Mouse (Mus musculus): Measurements from ENCODE around the gene Tle2.

GRCm38 (mm10) chr10:81628390-81628789 is 54.0 kb downstream of the Tle2 start, which contains the start of gene Ankrd24:
- TF ChIP-seq CTCF (IDR thresholded peaks at IDR 0.05; ENCODE audit: borderline replicate concordance, control insufficient read depth, extremely low read depth, insufficient read depth, low read length, poor library complexity) (no peak), POLR2A (IDR thresholded peaks at IDR 0.05; ENCODE audit: control insufficient read depth, extremely low read depth, insufficient read depth, low read length, poor library complexity) (no peak)
